Mouse (Mus musculus) heart, adult 8-10 months (tissue): ENCODE measurements at regions not wholly inside any gene's neighbourhood (a gene's known extent, or its start where the extent isn't known, plus 50 kb on each side); places are given as distances from the start of the nearest gene placed in this dataset. TPM values are rescaled to one million over a fixed set of nuclear protein-coding genes. Genes with fewer than 3 reads are reported as not detected.

ENCODE experiments used
- microRNA-seq: library from miRNA; unstranded; fragments of <30 nt; microRNA quantifications from one replicate; pipeline ENCODE4 v1.2.0, GENCODE M21; 2022

Small RNA genes lying in the stretch of these regions (microRNA-seq; reads per million reads assigned to microRNA genes)
- gene Mir6350 = not detected
